Mouse (Mus musculus): ENCODE measurements around the gene Bcs1l. TPM values are rescaled to one million over a fixed set of nuclear protein-coding genes. Genes with fewer than 3 reads are reported as not detected.

The Bcs1l gene
- polyA plus RNA-seq (2015; fragmentation: Nextera tagmentation; extraction: Ambion mirVana): 8.4 and 16.0 TPM in 2 replicates

DNA sequence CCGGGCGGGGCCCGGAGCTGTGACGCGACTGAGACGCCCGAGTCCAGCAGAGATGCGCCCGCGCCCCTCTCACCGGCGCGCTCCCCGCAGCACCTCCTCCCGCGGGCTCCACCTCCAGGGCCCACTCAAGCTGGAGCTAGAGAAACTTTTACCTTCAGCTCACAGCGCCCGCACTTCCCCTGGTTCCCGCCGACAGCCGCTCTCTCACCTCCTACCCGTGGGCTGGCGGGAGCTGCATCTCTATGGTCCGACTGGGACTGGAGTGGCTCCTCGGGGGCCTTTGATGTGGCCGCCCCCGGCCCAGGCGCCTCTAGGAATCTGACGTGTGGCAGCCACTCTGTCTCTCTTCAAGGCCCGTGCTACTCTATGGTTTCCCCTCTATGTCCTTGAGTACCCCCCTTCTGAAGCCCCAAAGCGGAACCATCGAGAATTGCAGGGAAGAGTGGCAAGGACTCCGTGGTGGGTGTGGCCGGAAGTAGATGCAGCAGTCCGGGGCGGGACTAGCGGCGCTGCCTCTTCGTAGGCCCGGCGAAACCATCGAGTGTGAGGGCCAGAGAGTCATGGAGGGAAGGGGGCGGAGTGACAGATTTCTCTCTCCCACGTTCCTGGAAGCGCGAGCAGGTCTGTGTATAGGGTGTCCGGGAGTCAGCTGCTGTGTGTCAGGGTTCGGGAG, at the start of gene Bcs1l, which contains the start of gene Zfp142:
TSS of gene Bcs1l (plus strand) at position 517 of the 673 bp plus-strand sequence.
TSS of gene Zfp142 (minus strand) at position 474 of the 673 bp plus-strand sequence.

DNA sequence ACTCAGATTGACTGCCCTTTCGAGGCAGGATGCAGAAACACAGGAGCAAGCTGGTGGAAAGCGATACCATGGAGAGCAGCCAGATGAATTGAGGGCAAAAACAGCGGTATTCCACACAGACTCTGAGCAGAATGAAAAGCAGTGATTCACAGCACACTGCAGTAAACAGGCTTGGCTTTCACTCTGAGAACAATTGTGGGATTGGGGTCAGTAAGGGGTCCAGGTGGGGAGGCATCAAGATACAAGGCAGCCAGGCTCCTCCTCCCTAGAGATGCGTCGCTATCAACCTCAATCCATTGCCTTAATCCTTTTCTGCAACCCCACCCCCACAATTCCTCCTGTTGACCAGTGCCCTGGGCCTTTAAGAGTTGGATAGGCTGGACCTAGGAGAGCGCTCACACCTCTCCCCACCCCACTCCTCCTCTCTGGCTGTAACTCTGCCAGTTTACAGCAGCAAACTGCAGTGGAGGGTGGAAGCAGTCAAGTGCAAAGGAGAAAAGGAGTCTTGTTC, 45.6 kb upstream of the Bcs1l start, which contains the start of gene Plcd4:
TSS of gene Plcd4 (plus strand) at position 438 of the 511 bp plus-strand sequence.

DNA sequence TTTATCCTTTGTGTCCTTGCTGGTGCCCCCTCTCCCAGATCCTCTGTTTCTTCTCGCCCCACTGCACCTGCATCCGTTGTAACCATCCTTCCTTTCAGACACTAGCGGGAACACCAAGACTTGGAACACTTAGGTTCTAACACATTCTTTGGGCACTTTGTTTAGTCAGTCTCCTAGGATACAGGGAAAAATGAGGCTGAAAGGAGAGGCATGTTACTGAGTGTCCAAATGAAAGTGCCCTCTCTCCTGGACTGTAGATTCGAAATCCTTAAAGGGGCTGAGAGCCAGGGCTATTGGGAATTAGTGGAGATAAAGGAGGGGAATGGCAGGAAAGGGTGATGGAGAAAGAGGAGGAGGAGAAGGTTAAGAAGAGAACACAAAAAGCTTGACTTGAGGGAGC, 43.9 kb upstream of the Bcs1l start, which contains the start of gene Usp37:
TSS of gene Usp37 (minus strand) at position 101 of the 400 bp plus-strand sequence.

DNA sequence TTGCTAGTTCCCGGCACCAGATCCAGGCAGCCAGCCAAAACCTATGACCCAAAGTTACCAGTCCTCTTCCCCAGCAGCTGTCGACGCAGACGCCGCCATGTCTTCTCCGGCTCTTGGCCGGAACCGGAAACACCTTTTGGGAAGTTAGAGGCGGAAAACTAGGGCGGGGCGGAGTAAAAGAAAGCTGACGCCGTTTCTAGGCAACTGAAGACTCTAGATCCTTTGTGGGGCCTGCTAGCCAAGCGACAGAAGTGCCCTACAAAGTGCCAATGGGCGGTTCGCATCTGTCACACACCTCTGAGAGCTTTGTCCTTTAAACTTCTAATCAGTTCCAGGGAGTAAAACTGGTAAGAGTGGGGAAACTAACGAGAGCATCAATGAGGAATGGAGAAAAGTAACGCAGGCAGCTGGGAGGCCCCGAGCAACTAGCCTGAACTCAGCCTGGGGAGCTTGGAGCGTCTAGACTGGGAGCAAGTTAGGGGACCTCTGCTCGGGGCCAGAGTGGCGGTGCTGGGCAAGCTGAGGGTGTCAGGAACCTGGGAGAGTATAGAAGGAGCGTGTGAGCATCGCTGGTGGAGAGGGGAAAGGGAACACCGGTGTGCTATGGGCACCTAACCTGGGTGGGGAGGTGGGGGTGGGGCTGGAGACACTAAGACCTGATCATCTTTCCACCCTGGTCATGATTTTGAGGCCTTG, 13.3 kb downstream of the Bcs1l start, which contains the start of the genes Rnf25 and Stk36:
TSS of gene Rnf25 (minus strand) at position 131 of the 696 bp plus-strand sequence.
TSS of gene Stk36 (plus strand) at position 179 of the 696 bp plus-strand sequence.

Small RNAs within 50 kb of the gene (microRNA-seq; reads per million reads assigned to microRNA genes)
- gene Gm25035 (ENCODE audit: borderline replicate concordance, insufficient number of aligned reads): not detected

Other genes with a start within 250 kb of the Bcs1l start
- 0.16 and 0.52 TPM in 2 replicates for gene Catip, start 226.2 kb upstream of the Bcs1l start, polyA plus RNA-seq (2015; fragmentation: Nextera tagmentation; extraction: Ambion mirVana)
- gene Slc11a1, start 213.1 kb upstream of the Bcs1l start, polyA plus RNA-seq (2015; fragmentation: Nextera tagmentation; extraction: Ambion mirVana): 9.2 and 14.0 TPM in 2 replicates
- 46.5 and 55.3 TPM in 2 replicates for gene Ctdsp1, start 196.8 kb upstream of the Bcs1l start, polyA plus RNA-seq (2015; fragmentation: Nextera tagmentation; extraction: Ambion mirVana)
- gene Vil1, start 178.9 kb upstream of the Bcs1l start, polyA plus RNA-seq (2015; fragmentation: Nextera tagmentation; extraction: Ambion mirVana): 0.35 and 0.50 TPM in 2 replicates
- 21.9 and 26.8 TPM in 2 replicates for gene Cnot9, start 82.2 kb upstream of the Bcs1l start, polyA plus RNA-seq (2015; fragmentation: Nextera tagmentation; extraction: Ambion mirVana)
- gene Plcd4, start 45.4 kb upstream of the Bcs1l start, polyA plus RNA-seq (2015; fragmentation: Nextera tagmentation; extraction: Ambion mirVana): 0.54 and 0.57 TPM in 2 replicates
- 8.0 and 10.9 TPM in 2 replicates for gene Usp37, start 44.0 kb upstream of the Bcs1l start, polyA plus RNA-seq (2015; fragmentation: Nextera tagmentation; extraction: Ambion mirVana)
- gene Zfp142, start within 50 bp of the Bcs1l start, polyA plus RNA-seq (2015; fragmentation: Nextera tagmentation; extraction: Ambion mirVana): 2.9 TPM in 2 replicates
- 25.3 and 33.0 TPM in 2 replicates for gene Rnf25, start 13.1 kb downstream of the Bcs1l start, polyA plus RNA-seq (2015; fragmentation: Nextera tagmentation; extraction: Ambion mirVana)
- gene Stk36, start 13.2 kb downstream of the Bcs1l start, polyA plus RNA-seq (2015; fragmentation: Nextera tagmentation; extraction: Ambion mirVana): 4.7 and 4.8 TPM in 2 replicates
- gene Ttll4, start 73.5 kb downstream of the Bcs1l start, polyA plus RNA-seq (2015; fragmentation: Nextera tagmentation; extraction: Ambion mirVana): 1.6 and 2.7 TPM in 2 replicates
- gene Cyp27a1, start 125.3 kb downstream of the Bcs1l start, polyA plus RNA-seq (2015; fragmentation: Nextera tagmentation; extraction: Ambion mirVana): 8.7 and 14.4 TPM in 2 replicates
- 0.22 and 0.26 TPM in 2 replicates for gene Prkag3, start 160.9 kb downstream of the Bcs1l start, polyA plus RNA-seq (2015; fragmentation: Nextera tagmentation; extraction: Ambion mirVana)
- 5.7 and 9.5 TPM in 2 replicates for gene Wnt6, start 183.6 kb downstream of the Bcs1l start, polyA plus RNA-seq (2015; fragmentation: Nextera tagmentation; extraction: Ambion mirVana)
- gene Wnt10a, start 203.2 kb downstream of the Bcs1l start, polyA plus RNA-seq (2015; fragmentation: Nextera tagmentation; extraction: Ambion mirVana): 0.44 and 0.61 TPM in 2 replicates

Data from adrenal gland, postnatal 0 days (tissue).